Comparison of ENCODE assay signal across 8 mouse cellular contexts in genomic region chr6:21850526-21851345, GRCm38 (mm10). TPM values are rescaled to one million over a fixed set of nuclear protein-coding genes. Genes with fewer than 3 reads are reported as not detected.
DNase-seq lines count a peak whose midpoint lies in the region; ATAC-seq and TF ChIP-seq lines count a peak whose summit lies in the region.

No protein-coding gene starts in this region.

- WGBS in heart, postnatal 0 days = 6% methylated on average over 21 of the region's 21 CpGs
- 25% methylated on average over 21 of the region's 21 CpGs for WGBS in midbrain, embryonic 13.5 days

- DNase-seq in adrenal gland, adult (ENCODE audit: inconsistent age in 2 of 2, low spot score in 1 of 2) = peak; percentile 52 to 85
- no peak for DNase-seq in adrenal gland, postnatal 4 days (ENCODE audit: low spot score in 2 of 2)
- DNase-seq in heart, postnatal 0 days (ENCODE audit: low spot score) = peak; percentile 29
- DNase-seq in kidney, postnatal 36 days = peak; percentile 27 to 53
- DNase-seq in layer of hippocampus, adult 9-11 months = no peak
- no peak for DNase-seq in urinary bladder, postnatal 14 days (ENCODE audit: low spot score)

- TF ChIP-seq POLR2A in cortical plate, adult 2 months (IDR thresholded peaks at IDR 0.05; ENCODE audit: extremely low read depth, insufficient read depth, low read length) = no peak

- TF ChIP-seq EP300 in heart, postnatal 0 days (IDR thresholded peaks at IDR 0.05; ENCODE audit: low read depth) = no peak

- peak overlapping the region; percentile 79 for H3K9ac ChIP-seq in heart, postnatal 0 days (replicated peaks; ENCODE audit: low read depth, low read length)
- H3K9ac ChIP-seq in midbrain, embryonic 13.5 days (replicated peaks) = peak overlapping the region; percentile 83

- no peaks in the 10 kb centered on the region for H3K27me3 ChIP-seq in heart, postnatal 0 days (ENCODE audit: control insufficient read depth, insufficient read depth, low read length)
- H3K27me3 ChIP-seq in midbrain, embryonic 13.5 days = 0 out of 2 replicates have a peak, but pooled peaks cover 4% of the 10 kb centered on the region

- H3K9me3 ChIP-seq in heart, postnatal 0 days (replicated peaks; ENCODE audit: control insufficient read depth, low read length) = no peaks in the 10 kb centered on the region
- H3K9me3 ChIP-seq in midbrain, embryonic 13.5 days = no peaks in the 10 kb centered on the region

- H3K4me1 ChIP-seq in cortical plate, adult 2 months (ENCODE audit: control insufficient read depth, insufficient read depth, low read length) = no peaks in the 10 kb centered on the region
- peaks cover 9% of the 10 kb centered on the region; the same call in 1 of the 2 replicates for H3K4me1 ChIP-seq in heart, postnatal 0 days (ENCODE audit: control insufficient read depth, insufficient read depth)
- H3K4me1 ChIP-seq in midbrain, embryonic 13.5 days (replicated peaks) = peaks cover 16% of the 10 kb centered on the region

- no peak for TF ChIP-seq CTCF in cortical plate, adult 2 months (IDR thresholded peaks at IDR 0.05; ENCODE audit: extremely low read depth, insufficient read depth, low read length)
- TF ChIP-seq CTCF in heart, postnatal 0 days (IDR thresholded peaks at IDR 0.05; ENCODE audit: low read depth) = no peak

- peak; percentile 19; the same call in 1 of the 2 replicates for ATAC-seq in heart, postnatal 0 days (ENCODE audit: insufficient read depth, low read depth)
- ATAC-seq in midbrain, embryonic 13.5 days = peak; percentile 55

- H3K36me3 ChIP-seq in heart, postnatal 0 days (replicated peaks; ENCODE audit: control insufficient read depth, insufficient read depth, low read length) = peaks cover 13% of the 10 kb centered on the region
- H3K36me3 ChIP-seq in midbrain, embryonic 13.5 days = peaks cover 19% of the 10 kb centered on the region

- peak overlapping the region; percentile 72 for H3K4me3 ChIP-seq in cortical plate, adult 2 months (ENCODE audit: insufficient read depth, low read length)
- H3K4me3 ChIP-seq in heart, postnatal 0 days (ENCODE audit: low read depth, low read length) = peak overlapping the region; percentile 81
- H3K4me3 ChIP-seq in midbrain, embryonic 13.5 days (replicated peaks) = peak overlapping the region; percentile 81

- no peak overlapping the region for H3K27ac ChIP-seq in cortical plate, adult 2 months (ENCODE audit: insufficient read depth, low read length)
- H3K27ac ChIP-seq in heart, postnatal 0 days (ENCODE audit: low read depth) = peak overlapping the region; percentile 92
- no peak overlapping the region; the same call in 1 of the 2 replicates for H3K27ac ChIP-seq in midbrain, embryonic 13.5 days

- peak overlapping the region; percentile 88 for H3K4me2 ChIP-seq in heart, postnatal 0 days (ENCODE audit: low read depth, low read length)
- H3K4me2 ChIP-seq in midbrain, embryonic 13.5 days (replicated peaks) = peak overlapping the region; percentile 70

RNA-seq across cellular contexts. Expression of gene Tspan12, which starts 1.6 kb away (rescaled TPM):
- total RNA-seq in adrenal gland, postnatal 4 days (2021) = 100 to 1,000 TPM; 114 to 129 TPM
- 18.2 and 19.0 TPM in 2 replicates for polyA plus RNA-seq in cortical plate, adult 2 months (2012; rRNA removed)
- 32.3 and 37.4 TPM in 2 replicates for total RNA-seq in heart, postnatal 0 days (2014; rRNA removed; ENCODE audit: low replicate concordance)
- 83.6 and 95.1 TPM in 2 replicates for polyA plus RNA-seq in heart, postnatal 0 days (2015; fragmentation: Nextera tagmentation; extraction: Ambion mirVana)
- polyA plus RNA-seq in midbrain, embryonic 13.5 days (2015; fragmentation: Nextera tagmentation; extraction: Ambion mirVana) = 55.0 and 56.5 TPM in 2 replicates

Comparison
In these comparisons a context has a peak if more than half of its experiments do, and no peak if none do; other contexts are left out.
1. DNase-seq: peak in adrenal gland, adult (2 of 2), heart, postnatal 0 days (single experiment) and kidney, postnatal 36 days (2 of 2); none in adrenal gland, postnatal 4 days (0 of 2), layer of hippocampus, adult 9-11 months (single experiment) and urinary bladder, postnatal 14 days (single experiment).
2. Peak in every context shown above with its lines, with median percentiles within 50 percentile points of each other: H3K4me3 ChIP-seq.